Mouse (Mus musculus) brain, embryonic 14.5 days (tissue): ENCODE data around the gene B3gnt8. TPM values are rescaled to one million over a fixed set of nuclear protein-coding genes. Genes with fewer than 3 reads are reported as not detected.
"Not testable (repeated sequence)": the region's sequence is repeated elsewhere in the genome, so short reads cannot be mapped to it uniquely, and the experiment has no call there.

Experiments
- DNase-seq: peaks from one replicate; pipeline ENCODE4 v3.0.0-alpha.2; 2011; ENCODE audit warnings: low read depth
- CTCF ChIP-seq: fragments of 200-500 bp; IDR thresholded peaks from 2 replicates; pipeline ENCODE4 v1.5.1; 2012; ENCODE audit warnings: inconsistent platforms, mild to moderate bottlenecking, moderate library complexity, borderline replicate concordance; ENCODE audit not compliant: insufficient read depth, insufficient read length; ENCODE audit errors: extremely low read depth
- POLR2A ChIP-seq: fragments of 200-500 bp; IDR thresholded peaks from 2 replicates; pipeline ENCODE4 v1.6.1; 2012; ENCODE audit warnings: mild to moderate bottlenecking, inconsistent platforms, borderline replicate concordance; ENCODE audit not compliant: poor library complexity, insufficient read depth, insufficient read length, severe bottlenecking; ENCODE audit errors: extremely low read depth
- polyA plus RNA-seq: library from polyadenylated mRNA; depleted of rRNA; stranded (reverse); fragments of >200 nt; gene quantifications from 2 replicates; pipeline ENCODE4 v1.2.3, GENCODE M21; 2012; rRNA removed

The B3gnt8 gene
- polyA plus RNA-seq = 0.78 and 0.87 TPM in 2 replicates

- no peak for DNase-seq
- TF ChIP-seq CTCF (no peak), POLR2A (no peak)
Observed at GRCm38 (mm10) chr7:25626509-25627430, at the start of gene B3gnt8. TSS of gene B3gnt8 (plus strand) at chr7:25626654.

GRCm38 (mm10) chr7:25576793-25577437, 49.5 kb upstream of the B3gnt8 start:
- DNase-seq = not testable (repeated sequence)

GRCm38 (mm10) chr7:25579441-25579840, 47.0 kb upstream of the B3gnt8 start:
- TF ChIP-seq CTCF (no peak), POLR2A (no peak)
- no peak for DNase-seq

DNA sequence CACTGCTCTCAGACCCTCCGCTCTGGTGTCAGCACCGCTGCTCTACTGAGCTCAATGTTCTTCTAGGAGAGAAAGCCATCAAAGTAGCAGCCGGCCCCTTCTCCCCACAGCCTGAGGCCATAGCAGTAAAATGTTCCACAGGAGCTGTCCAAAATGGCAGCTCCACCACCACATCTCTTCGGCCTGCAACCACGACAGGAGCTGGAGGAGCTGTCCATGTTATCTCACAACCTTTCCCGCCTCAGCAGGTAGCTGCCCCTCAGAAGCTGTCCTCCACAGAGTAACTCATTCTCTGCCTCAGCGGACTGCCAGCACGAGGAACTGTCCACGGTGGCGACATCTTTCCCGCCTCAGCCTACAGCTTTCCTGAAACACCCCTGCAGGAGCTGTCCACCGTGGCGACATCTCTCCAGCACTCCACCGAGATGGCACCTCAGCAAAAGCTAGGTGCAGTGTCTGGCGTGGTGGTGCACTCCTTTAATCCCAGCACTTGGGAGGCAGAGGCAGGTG, 44.1 kb upstream of the B3gnt8 start:
- TF ChIP-seq POLR2A = no peak
- TF ChIP-seq CTCF = no peak
- no peak for DNase-seq

DNA sequence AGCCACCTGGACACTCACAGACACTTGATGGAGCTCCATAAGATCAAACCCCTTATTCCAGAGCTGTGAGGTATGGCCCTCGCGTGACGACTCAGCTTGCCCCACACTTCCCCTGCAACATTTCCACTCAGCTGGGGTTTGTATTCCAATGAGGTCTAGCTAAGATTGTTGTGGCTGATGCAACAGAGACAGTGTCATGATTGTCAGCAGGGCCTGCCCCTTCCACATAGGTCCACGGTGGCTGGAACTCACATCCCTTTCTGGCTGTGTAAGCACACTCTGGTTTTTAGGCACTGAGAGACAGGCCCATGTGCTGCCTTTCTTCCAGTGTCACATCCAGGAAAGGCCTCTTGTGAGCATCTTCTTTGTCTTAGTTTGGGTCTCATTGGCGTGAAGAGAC, 41.8 kb upstream of the B3gnt8 start:
- TF ChIP-seq CTCF = no peak
- TF ChIP-seq POLR2A = no peak
- no peak for DNase-seq

- no peak for TF ChIP-seq CTCF
- no peak for TF ChIP-seq POLR2A
- no peak for DNase-seq
Observed at GRCm38 (mm10) chr7:25585351-25586204, 40.9 kb upstream of the B3gnt8 start.

GRCm38 (mm10) chr7:25591226-25591625, 35.2 kb upstream of the B3gnt8 start:
- TF ChIP-seq CTCF (no peak), POLR2A (no peak)

DNA sequence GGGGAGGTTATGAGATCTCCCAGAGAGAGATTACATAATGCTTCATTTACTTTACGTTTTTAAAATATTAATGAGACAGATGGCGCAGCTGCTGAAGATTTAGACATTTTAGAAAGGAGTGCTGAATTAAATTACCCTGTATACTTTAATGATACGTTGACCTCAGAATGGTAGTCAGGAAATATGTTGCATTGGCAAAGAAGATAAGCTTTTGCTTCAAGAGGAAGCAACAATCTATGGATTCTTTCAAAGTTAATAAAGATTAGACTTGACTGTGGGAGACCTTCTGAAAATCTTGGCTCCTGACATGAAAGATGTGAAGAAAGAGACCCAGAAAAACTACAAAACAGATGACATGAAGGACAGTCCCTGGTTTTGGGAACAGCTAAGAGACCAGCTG, 32.6 kb upstream of the B3gnt8 start:
- DNase-seq = no peak
- TF ChIP-seq CTCF (no peak), POLR2A (no peak)

More at GRCm38 (mm10) chr7:25591226-25591625, 35.2 kb upstream of the B3gnt8 start:
- no peak for DNase-seq

GRCm38 (mm10) chr7:25599663-25600062, 26.8 kb upstream of the B3gnt8 start:
- peak; percentile 79 for TF ChIP-seq CTCF
- TF ChIP-seq POLR2A = no peak
- DNase-seq = peak; percentile 72

- TF ChIP-seq POLR2A (no peak), CTCF (no peak)
- no peak for DNase-seq
Observed at GRCm38 (mm10) chr7:25600666-25601065, 25.8 kb upstream of the B3gnt8 start.

- no peak for DNase-seq
- TF ChIP-seq POLR2A (no peak), CTCF (no peak)
Observed at GRCm38 (mm10) chr7:25601346-25601745, 25.1 kb upstream of the B3gnt8 start.
